Mouse (Mus musculus) liver, embryonic 16.5 days (tissue): ENCODE measurements around the gene Cdh18. TPM values are rescaled to one million over a fixed set of nuclear protein-coding genes. Genes with fewer than 3 reads are reported as not detected.

Experiments used
- ATAC-seq: fragments of 200-750 bp; cut with Nextera tagmentation; 2 replicates; pipeline ENCODE4 v1.8.0; 2017; ENCODE audit warnings: low read depth, mild to moderate bottlenecking, moderate number of reproducible peaks, moderate library complexity
- H3K27ac ChIP-seq: fragments of 300-500 bp; sonication (generic); 2 replicates; pipeline ENCODE4 v1.5.1; 2014; ENCODE audit warnings: mild to moderate bottlenecking, low read length
- H3K27me3 ChIP-seq: fragments of 300-500 bp; sonication (generic); 2 replicates; pipeline ENCODE4 v1.6.1; 2014; ENCODE audit warnings: low read depth, low read length, mixed read lengths; ENCODE audit not compliant: control insufficient read depth, insufficient read depth
- H3K36me3 ChIP-seq: fragments of 300-500 bp; sonication (generic); 2 replicates; pipeline ENCODE4 v1.6.1; 2014; ENCODE audit warnings: mild to moderate bottlenecking; ENCODE audit not compliant: control insufficient read depth, insufficient read depth
- H3K4me1 ChIP-seq: fragments of 300-500 bp; sonication (generic); 2 replicates; pipeline ENCODE4 v1.6.1; 2014; ENCODE audit warnings: low read depth, low read length, mixed read lengths; ENCODE audit not compliant: control insufficient read depth
- H3K4me2 ChIP-seq: fragments of 300-500 bp; sonication (generic); 2 replicates; pipeline ENCODE4 v1.6.1; 2014; ENCODE audit warnings: low read depth, low read length, mixed read lengths
- H3K4me3 ChIP-seq: fragments of 300-500 bp; sonication (generic); 2 replicates; pipeline ENCODE4 v1.5.1; 2014; ENCODE audit warnings: low read depth, mild to moderate bottlenecking, low read length
- H3K9ac ChIP-seq: fragments of 300-500 bp; sonication (generic); 2 replicates; pipeline ENCODE4 v1.6.1; 2014; ENCODE audit warnings: low read depth, low read length
- H3K9me3 ChIP-seq: fragments of 300-500 bp; sonication (generic); replicated peaks from 2 replicates; pipeline ENCODE4 v1.6.1; 2016; ENCODE audit warnings: low read length; ENCODE audit not compliant: control insufficient read depth
- WGBS: fragments of 180-500 bp; shearing (Covaris S2); extraction: QIAGEN DNeasy Blood & Tissue Kit; methylation state at CpG from one replicate; pipeline ENCODE4 v1.1.7; 2014; ENCODE audit not compliant: insufficient replicate concordance; 5-methylcytosine and 5-hydroxymethylcytosine counted together
- polyA plus RNA-seq: library from polyadenylated mRNA; unstranded; fragments of >200 nt; fragmentation: Nextera tagmentation; extraction: Ambion mirVana; gene quantifications from 2 replicates; pipeline ENCODE4 v1.2.1, GENCODE M21; 2015

The Cdh18 gene
- polyA plus RNA-seq, result 0.04 TPM in 1 of 2 replicates, not detected in the other

GRCm38 (mm10) chr15:22548711-22549271 lies at the start of gene Cdh18:
TSS of gene Cdh18 (plus strand) at chr15:22549022.
- H3K36me3 ChIP-seq, result no peaks in the 10 kb centered on the region
- H3K27me3 ChIP-seq, result no peaks in the 10 kb centered on the region
- no peak within 1 kb of the TSS for H3K4me3 ChIP-seq
- H3K4me1 ChIP-seq, result no peaks in the 10 kb centered on the region
- no peak within 1 kb of the TSS for H3K27ac ChIP-seq
- H3K9me3 ChIP-seq, result no peaks in the 10 kb centered on the region
- no peak for ATAC-seq
- H3K9ac ChIP-seq, result no peak within 1 kb of the TSS
- 35% methylated on average over 5 of the region's 5 CpGs for WGBS
- H3K4me2 ChIP-seq, result no peak within 1 kb of the TSS

GRCm38 (mm10) chr15:22511271-22511670 lies 37.6 kb upstream of the Cdh18 start:
- Histone ChIP-seq H3K4me2 (no peak overlapping the region), H3K4me3 (no peak overlapping the region)
- ATAC-seq, result no peak

GRCm38 (mm10) chr15:22535828-22536227 lies 13.0 kb upstream of the Cdh18 start:
- Histone ChIP-seq H3K9ac (no peak overlapping the region), H3K4me2 (no peak overlapping the region), H3K9me3 (no peaks in the 10 kb centered on the region), H3K36me3 (no peaks in the 10 kb centered on the region), H3K4me1 (no peaks in the 10 kb centered on the region), H3K27ac (no peak overlapping the region), H3K27me3 (no peaks in the 10 kb centered on the region), H3K4me3 (no peak overlapping the region)
- WGBS, result 38% methylated on average over 2 of the region's 2 CpGs
- ATAC-seq, result no peak

More at GRCm38 (mm10) chr15:22511271-22511670, 37.6 kb upstream of the Cdh18 start:
- H3K27me3 ChIP-seq, result no peaks in the 10 kb centered on the region
- no peaks in the 10 kb centered on the region for H3K4me1 ChIP-seq
- H3K36me3 ChIP-seq, result no peaks in the 10 kb centered on the region
- no peaks in the 10 kb centered on the region; the same call in 1 of the 2 replicates for H3K9me3 ChIP-seq
- H3K9ac ChIP-seq, result no peak overlapping the region
- no peak overlapping the region for H3K27ac ChIP-seq

GRCm38 (mm10) chr15:22577974-22578616 lies 29.3 kb downstream of the Cdh18 start:
- no peaks in the 10 kb centered on the region for H3K36me3 ChIP-seq
- no peak overlapping the region for H3K4me2 ChIP-seq
- H3K9me3 ChIP-seq, result no peaks in the 10 kb centered on the region
- WGBS, result 10% methylated on average over 4 of the region's 4 CpGs
- no peaks in the 10 kb centered on the region for H3K27me3 ChIP-seq
- H3K27ac ChIP-seq, result no peak overlapping the region
- H3K4me1 ChIP-seq, result no peaks in the 10 kb centered on the region
- ATAC-seq, result no peak
- H3K4me3 ChIP-seq, result no peak overlapping the region
- H3K9ac ChIP-seq, result no peak overlapping the region

- Histone ChIP-seq H3K4me3 (no peak overlapping the region), H3K4me2 (no peak overlapping the region), H3K9me3 (no peaks in the 10 kb centered on the region), H3K4me1 (no peaks in the 10 kb centered on the region), H3K27me3 (no peaks in the 10 kb centered on the region), H3K36me3 (no peaks in the 10 kb centered on the region), H3K27ac (no peak overlapping the region), H3K9ac (no peak overlapping the region)
- 35% methylated on average over 3 of the region's 3 CpGs for WGBS
- ATAC-seq, result no peak
Observed at GRCm38 (mm10) chr15:22578617-22578990, 29.8 kb downstream of the Cdh18 start.

GRCm38 (mm10) chr15:22584667-22585066 lies 35.8 kb downstream of the Cdh18 start:
- H3K9me3 ChIP-seq, result no peaks in the 10 kb centered on the region
- ATAC-seq, result no peak
- H3K4me2 ChIP-seq, result no peak overlapping the region
- no peak overlapping the region for H3K27ac ChIP-seq
- H3K4me1 ChIP-seq, result no peaks in the 10 kb centered on the region
- H3K36me3 ChIP-seq, result no peaks in the 10 kb centered on the region
- no peak overlapping the region for H3K4me3 ChIP-seq
- H3K9ac ChIP-seq, result no peak overlapping the region
- 72% methylated on average over 1 of the region's 1 CpGs for WGBS
- no peaks in the 10 kb centered on the region for H3K27me3 ChIP-seq

- H3K27ac ChIP-seq, result no peak overlapping the region
- H3K36me3 ChIP-seq, result no peaks in the 10 kb centered on the region
- no peak overlapping the region for H3K4me2 ChIP-seq
- no peaks in the 10 kb centered on the region for H3K9me3 ChIP-seq
- H3K9ac ChIP-seq, result no peak overlapping the region
- no peak for ATAC-seq
- no peaks in the 10 kb centered on the region for H3K4me1 ChIP-seq
- H3K4me3 ChIP-seq, result no peak overlapping the region
- WGBS, result 52% methylated on average over 2 of the region's 2 CpGs
- no peaks in the 10 kb centered on the region for H3K27me3 ChIP-seq
Observed at GRCm38 (mm10) chr15:22716376-22716775, 167.6 kb downstream of the Cdh18 start.

GRCm38 (mm10) chr15:22717681-22718080 lies 168.9 kb downstream of the Cdh18 start:
- H3K36me3 ChIP-seq, result no peaks in the 10 kb centered on the region
- no peak overlapping the region for H3K4me2 ChIP-seq
- H3K27me3 ChIP-seq, result no peaks in the 10 kb centered on the region
- H3K27ac ChIP-seq, result no peak overlapping the region
- 66% methylated on average over 3 of the region's 3 CpGs for WGBS
- no peak for ATAC-seq
- no peaks in the 10 kb centered on the region for H3K4me1 ChIP-seq
- H3K9ac ChIP-seq, result no peak overlapping the region
- H3K4me3 ChIP-seq, result no peak overlapping the region
- H3K9me3 ChIP-seq, result no peaks in the 10 kb centered on the region

- no peak overlapping the region for H3K4me2 ChIP-seq
- no peaks in the 10 kb centered on the region for H3K9me3 ChIP-seq
- no peaks in the 10 kb centered on the region for H3K27me3 ChIP-seq
- H3K9ac ChIP-seq, result no peak overlapping the region
- H3K27ac ChIP-seq, result no peak overlapping the region
- no peak overlapping the region for H3K4me3 ChIP-seq
- WGBS, result 41% methylated on average over 1 of the region's 1 CpGs
- no peaks in the 10 kb centered on the region for H3K4me1 ChIP-seq
- H3K36me3 ChIP-seq, result no peaks in the 10 kb centered on the region
- no peak for ATAC-seq
Observed at GRCm38 (mm10) chr15:22726574-22726973, 177.8 kb downstream of the Cdh18 start.
